In the genomic region with DNA sequence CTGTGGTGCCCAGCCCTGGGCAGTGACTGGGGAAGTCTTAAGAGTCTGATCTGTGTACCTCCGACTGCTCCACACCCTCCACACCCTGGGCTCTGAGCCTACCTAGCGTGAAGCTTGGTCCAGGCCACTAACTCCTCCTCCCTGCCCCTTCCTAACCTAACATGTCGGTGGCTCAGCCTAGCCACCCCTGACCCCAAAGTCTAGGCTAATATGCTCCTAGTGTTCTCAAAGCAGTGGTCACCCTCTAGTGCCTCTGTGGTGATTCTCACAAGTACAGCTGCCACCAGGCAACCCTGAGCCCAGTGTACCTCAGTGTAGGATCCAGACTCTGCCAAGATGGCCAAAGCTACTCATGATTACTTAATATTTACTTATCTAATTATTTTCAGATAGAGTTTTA, we compare ENCODE assay signal across 9 mouse cellular contexts. TPM values are rescaled to one million over a fixed set of nuclear protein-coding genes. Genes with fewer than 3 reads are reported as not detected.
A peak's percentile ranks its signal among the peaks of the same experiment; 100 is the strongest.
DNase-seq lines count a peak whose midpoint lies in the region; ATAC-seq and TF ChIP-seq lines count a peak whose summit lies in the region.
"Had no signal": no experiment of that assay in that cellular context is flagged by ENCODE, and none has a peak within 500 bp of the region (broad histone marks: within the 10 kb centered on the region; RNA-seq: fewer than 3 reads in every experiment).

No protein-coding gene starts in this region.

- WGBS in embryonic facial prominence, embryonic 11.5 days, result 68% methylated on average over 3 of the region's 3 CpGs
- WGBS in embryonic facial prominence, embryonic 10.5 days, result 65% methylated on average over 3 of the region's 3 CpGs
- 63% methylated on average over 3 of the region's 3 CpGs for WGBS in midbrain, embryonic 11.5 days
- whole genome bisulfite sequencing in midbrain, embryonic 10.5 days, result 76% methylated on average over 3 of the region's 3 CpGs
- 47% methylated on average over 3 of the region's 3 CpGs for WGBS in liver, embryonic 15.5 days (ENCODE audit: insufficient replicate concordance)
- 63% methylated on average over 3 of the region's 3 CpGs for WGBS in stomach, postnatal 0 days

- no peak overlapping the region for H3K27ac ChIP-seq in embryonic facial prominence, embryonic 11.5 days (replicated peaks; ENCODE audit: low read depth, low read length)
- no peak overlapping the region for H3K27ac ChIP-seq in embryonic facial prominence, embryonic 10.5 days (replicated peaks)
- H3K27ac ChIP-seq in midbrain, embryonic 11.5 days (ENCODE audit: low read depth, low read length), result no peak overlapping the region
- H3K27ac ChIP-seq in midbrain, embryonic 10.5 days (replicated peaks), result no peak overlapping the region
- no peak overlapping the region for H3K27ac ChIP-seq in liver, embryonic 15.5 days (replicated peaks)
- no peak overlapping the region for H3K27ac ChIP-seq in stomach, postnatal 0 days (replicated peaks)
- H3K27ac ChIP-seq: macrophage had no signal

- peak; percentile 63 for ATAC-seq in embryonic facial prominence, embryonic 11.5 days (replicated peaks; ENCODE audit: insufficient number of reproducible peaks, low FRiP score, low TSS enrichment, low read depth)
- ATAC-seq in midbrain, embryonic 11.5 days (ENCODE audit: low FRiP score), result peak; percentile 68
- ATAC-seq in liver, embryonic 15.5 days (ENCODE audit: insufficient read depth), result peak; percentile 17; the same call in 1 of the 2 replicates
- ATAC-seq in stomach, postnatal 0 days (ENCODE audit: low FRiP score, low TSS enrichment), result peak; percentile 78

- DNase-seq in embryonic facial prominence, embryonic 11.5 days (ENCODE audit: low spot score), result no peak
- DNase-seq in embryonic facial prominence, embryonic 10.5 days (ENCODE audit: low spot score), result no peak
- no peak for DNase-seq in midbrain, embryonic 11.5 days (ENCODE audit: low spot score, missing footprints)
- no peak for DNase-seq in midbrain, embryonic 10.5 days (ENCODE audit: low spot score)
- DNase-seq in stomach, postnatal 0 days (ENCODE audit: low spot score), result peak; percentile 19
- DNase-seq in layer of hippocampus, adult 11-12 months (ENCODE audit: low spot score), result no peak
- no peak for DNase-seq in MN1 (ENCODE audit: low spot score)

- H3K4me2 ChIP-seq in embryonic facial prominence, embryonic 11.5 days (ENCODE audit: low read depth, low read length), result no peak overlapping the region
- H3K4me2 ChIP-seq in midbrain, embryonic 11.5 days, result no peak overlapping the region
- no peak overlapping the region for H3K4me2 ChIP-seq in liver, embryonic 15.5 days
- no peak overlapping the region for H3K4me2 ChIP-seq in stomach, postnatal 0 days (replicated peaks; ENCODE audit: low read depth)

- no peak overlapping the region for H3K9ac ChIP-seq in embryonic facial prominence, embryonic 11.5 days (replicated peaks; ENCODE audit: low read length)
- no peak overlapping the region for H3K9ac ChIP-seq in midbrain, embryonic 11.5 days (ENCODE audit: low read length)
- H3K9ac ChIP-seq in liver, embryonic 15.5 days, result no peak overlapping the region
- no peak overlapping the region for H3K9ac ChIP-seq in stomach, postnatal 0 days (ENCODE audit: low read length)

- H3K9me3 ChIP-seq in embryonic facial prominence, embryonic 11.5 days (replicated peaks; ENCODE audit: control insufficient read depth, low read length), result no peaks in the 10 kb centered on the region
- 0 out of 2 replicates have a peak, but pooled peaks cover 3% of the 10 kb centered on the region for H3K9me3 ChIP-seq in embryonic facial prominence, embryonic 10.5 days
- H3K9me3 ChIP-seq in midbrain, embryonic 11.5 days (ENCODE audit: control insufficient read depth, low read length), result no peaks in the 10 kb centered on the region
- no peaks in the 10 kb centered on the region for H3K9me3 ChIP-seq in midbrain, embryonic 10.5 days (replicated peaks)
- H3K9me3 ChIP-seq in liver, embryonic 15.5 days (replicated peaks), result no peaks in the 10 kb centered on the region
- H3K9me3 ChIP-seq in stomach, postnatal 0 days (ENCODE audit: control insufficient read depth, low read length), result no peaks in the 10 kb centered on the region

- no peak for TF ChIP-seq EP300 in stomach, postnatal 0 days (optimal IDR thresholded peaks at IDR 0.05)

- no peaks in the 10 kb centered on the region for H3K27me3 ChIP-seq in embryonic facial prominence, embryonic 11.5 days (ENCODE audit: control insufficient read depth, insufficient read depth, low read length)
- H3K27me3 ChIP-seq in embryonic facial prominence, embryonic 10.5 days (replicated peaks; ENCODE audit: low read depth, poor library complexity, severe bottlenecking), result 0 out of 2 replicates have a peak, but pooled peaks cover 7% of the 10 kb centered on the region
- no peaks in the 10 kb centered on the region for H3K27me3 ChIP-seq in midbrain, embryonic 11.5 days (ENCODE audit: control insufficient read depth, insufficient read depth, low read length)
- no peaks in the 10 kb centered on the region for H3K27me3 ChIP-seq in midbrain, embryonic 10.5 days (ENCODE audit: low read depth, poor library complexity, severe bottlenecking)
- H3K27me3 ChIP-seq in liver, embryonic 15.5 days, result no peaks in the 10 kb centered on the region
- no peaks in the 10 kb centered on the region for H3K27me3 ChIP-seq in stomach, postnatal 0 days (ENCODE audit: control insufficient read depth, insufficient read depth, low read length)

- H3K36me3 ChIP-seq in embryonic facial prominence, embryonic 11.5 days (replicated peaks; ENCODE audit: control insufficient read depth, insufficient read depth, low read depth, low read length), result no peaks in the 10 kb centered on the region
- H3K36me3 ChIP-seq in embryonic facial prominence, embryonic 10.5 days (replicated peaks), result no peaks in the 10 kb centered on the region
- H3K36me3 ChIP-seq in midbrain, embryonic 11.5 days (ENCODE audit: control insufficient read depth, insufficient read depth, low read length), result no peaks in the 10 kb centered on the region
- no peaks in the 10 kb centered on the region for H3K36me3 ChIP-seq in midbrain, embryonic 10.5 days
- H3K36me3 ChIP-seq in liver, embryonic 15.5 days (replicated peaks), result no peaks in the 10 kb centered on the region
- no peaks in the 10 kb centered on the region for H3K36me3 ChIP-seq in stomach, postnatal 0 days (ENCODE audit: control insufficient read depth, insufficient read depth, low read length)

- TF ChIP-seq CTCF in stomach, postnatal 0 days (IDR thresholded peaks at IDR 0.05; ENCODE audit: low read depth), result no peak

- H3K4me1 ChIP-seq in embryonic facial prominence, embryonic 11.5 days (ENCODE audit: control insufficient read depth, insufficient read depth, low read length), result no peaks in the 10 kb centered on the region
- peaks cover 3% of the 10 kb centered on the region; the same call in 1 of the 2 replicates for H3K4me1 ChIP-seq in embryonic facial prominence, embryonic 10.5 days
- H3K4me1 ChIP-seq in midbrain, embryonic 11.5 days (ENCODE audit: control insufficient read depth, insufficient read depth, low read length), result no peaks in the 10 kb centered on the region
- H3K4me1 ChIP-seq in midbrain, embryonic 10.5 days, result peaks cover 3% of the 10 kb centered on the region; the same call in 1 of the 2 replicates
- H3K4me1 ChIP-seq in liver, embryonic 15.5 days (replicated peaks), result no peaks in the 10 kb centered on the region
- no peaks in the 10 kb centered on the region for H3K4me1 ChIP-seq in stomach, postnatal 0 days (replicated peaks; ENCODE audit: control insufficient read depth, insufficient read depth)

- no peak overlapping the region for H3K4me3 ChIP-seq in embryonic facial prominence, embryonic 11.5 days (ENCODE audit: low read depth, low read length)
- no peak overlapping the region for H3K4me3 ChIP-seq in embryonic facial prominence, embryonic 10.5 days
- no peak overlapping the region for H3K4me3 ChIP-seq in midbrain, embryonic 11.5 days (ENCODE audit: low read depth, low read length)
- no peak overlapping the region for H3K4me3 ChIP-seq in midbrain, embryonic 10.5 days
- H3K4me3 ChIP-seq in liver, embryonic 15.5 days (replicated peaks), result no peak overlapping the region
- no peak overlapping the region for H3K4me3 ChIP-seq in stomach, postnatal 0 days (ENCODE audit: low read depth, low read length)

RNA-seq across cellular contexts. Expression of gene Cfap100, which starts 6.1 kb away (rescaled TPM):
- 0.59 and 1.3 TPM in 2 replicates for polyA plus RNA-seq in embryonic facial prominence, embryonic 11.5 days (2014; fragmentation: Nextera tagmentation; extraction: Ambion mirVana)
- polyA plus RNA-seq in embryonic facial prominence, embryonic 10.5 days (2016; fragmentation: Nextera tagmentation; extraction: Ambion mirVana), result 0.76 and 0.99 TPM in 2 replicates
- 1.8 and 2.8 TPM in 2 replicates for polyA plus RNA-seq in midbrain, embryonic 11.5 days (2014; fragmentation: Nextera tagmentation; extraction: Ambion mirVana)
- 1.9 TPM in 2 replicates for polyA plus RNA-seq in midbrain, embryonic 10.5 days (2016; fragmentation: Nextera tagmentation; extraction: Ambion mirVana)
- 0.08 TPM in 1 of 2 replicates, not detected in the other for polyA plus RNA-seq in liver, embryonic 15.5 days (2015; fragmentation: Nextera tagmentation; extraction: Ambion mirVana)
- 0.30 and 0.34 TPM in 2 replicates for polyA plus RNA-seq in stomach, postnatal 0 days (2015; fragmentation: Nextera tagmentation; extraction: Ambion mirVana)
- polyA plus RNA-seq: macrophage had no signal

RNA-seq across cellular contexts. Expression of gene Klf15, which starts 27.7 kb away (rescaled TPM):
- polyA plus RNA-seq in embryonic facial prominence, embryonic 11.5 days (2014; fragmentation: Nextera tagmentation; extraction: Ambion mirVana), result 3.8 TPM in 2 replicates
- polyA plus RNA-seq in embryonic facial prominence, embryonic 10.5 days (2016; fragmentation: Nextera tagmentation; extraction: Ambion mirVana), result 6.4 and 7.5 TPM in 2 replicates
- polyA plus RNA-seq in midbrain, embryonic 11.5 days (2014; fragmentation: Nextera tagmentation; extraction: Ambion mirVana), result 3.5 and 4.2 TPM in 2 replicates
- 4.2 and 4.9 TPM in 2 replicates for polyA plus RNA-seq in midbrain, embryonic 10.5 days (2016; fragmentation: Nextera tagmentation; extraction: Ambion mirVana)
- 18.4 and 22.4 TPM in 2 replicates for polyA plus RNA-seq in liver, embryonic 15.5 days (2015; fragmentation: Nextera tagmentation; extraction: Ambion mirVana)
- 4.1 and 4.2 TPM in 2 replicates for polyA plus RNA-seq in stomach, postnatal 0 days (2015; fragmentation: Nextera tagmentation; extraction: Ambion mirVana)

RNA-seq across cellular contexts. Expression of gene Aldh1l1, which starts 51.5 kb away (rescaled TPM):
- 1.2 and 2.2 TPM in 2 replicates for polyA plus RNA-seq in embryonic facial prominence, embryonic 11.5 days (2014; fragmentation: Nextera tagmentation; extraction: Ambion mirVana)
- polyA plus RNA-seq in embryonic facial prominence, embryonic 10.5 days (2016; fragmentation: Nextera tagmentation; extraction: Ambion mirVana), result 1.5 and 2.1 TPM in 2 replicates
- 3.7 and 4.1 TPM in 2 replicates for polyA plus RNA-seq in midbrain, embryonic 11.5 days (2014; fragmentation: Nextera tagmentation; extraction: Ambion mirVana)
- 2.7 and 3.7 TPM in 2 replicates for polyA plus RNA-seq in midbrain, embryonic 10.5 days (2016; fragmentation: Nextera tagmentation; extraction: Ambion mirVana)
- 32.1 and 39.0 TPM in 2 replicates for polyA plus RNA-seq in liver, embryonic 15.5 days (2015; fragmentation: Nextera tagmentation; extraction: Ambion mirVana)
- 6.6 and 7.6 TPM in 2 replicates for polyA plus RNA-seq in stomach, postnatal 0 days (2015; fragmentation: Nextera tagmentation; extraction: Ambion mirVana)

Comparison
In these comparisons a context has a peak if more than half of its experiments do, and no peak if none do; other contexts are left out.
1. ATAC-seq: peak in every context shown above with its lines; median percentile 78 in stomach, postnatal 0 days; 68 in midbrain, embryonic 11.5 days; 63 in embryonic facial prominence, embryonic 11.5 days; 17 in liver, embryonic 15.5 days.